Mouse (Mus musculus): ENCODE measurements at regions not wholly inside any gene's neighbourhood (a gene's known extent, or its start where the extent isn't known, plus 50 kb on each side); places are given as distances from the start of the nearest gene placed in this dataset.

GRCm38 (mm10) chr14:80471470-80471869, 487.6 kb downstream of the Olfm4 start:
- Histone ChIP-seq H3K4me3 (ENCODE audit: control insufficient read depth, low read depth, low read length) (no peak overlapping the region), H3K36me3 (ENCODE audit: control insufficient read depth, insufficient read depth, low read length) (no peaks in the 10 kb centered on the region), H3K27me3 (ENCODE audit: control insufficient read depth, insufficient read depth, low read length) (no peaks in the 10 kb centered on the region), H3K4me1 (ENCODE audit: control insufficient read depth, insufficient read depth, low read length) (no peaks in the 10 kb centered on the region), H3K27ac (ENCODE audit: control insufficient read depth, insufficient read depth, low read depth, low read length) (no peak overlapping the region)
- TF ChIP-seq POLR2A (IDR thresholded peaks at IDR 0.05; ENCODE audit: control insufficient read depth, low read depth, low read length), result no peak
- no peak for TF ChIP-seq CTCF (IDR thresholded peaks at IDR 0.05; ENCODE audit: control insufficient read depth, insufficient read depth, insufficient replicate concordance, low read depth, low read length)

GRCm38 (mm10) chr14:80479918-80480317, 496.0 kb downstream of the Olfm4 start:
- Histone ChIP-seq H3K4me1 (ENCODE audit: control insufficient read depth, insufficient read depth, low read length) (no peaks in the 10 kb centered on the region), H3K27ac (ENCODE audit: control insufficient read depth, insufficient read depth, low read depth, low read length) (no peak overlapping the region), H3K27me3 (ENCODE audit: control insufficient read depth, insufficient read depth, low read length) (no peaks in the 10 kb centered on the region), H3K4me3 (ENCODE audit: control insufficient read depth, low read depth, low read length) (no peak overlapping the region), H3K36me3 (ENCODE audit: control insufficient read depth, insufficient read depth, low read length) (no peaks in the 10 kb centered on the region)
- TF ChIP-seq CTCF (IDR thresholded peaks at IDR 0.05; ENCODE audit: control insufficient read depth, insufficient read depth, insufficient replicate concordance, low read depth, low read length) (no peak), POLR2A (IDR thresholded peaks at IDR 0.05; ENCODE audit: control insufficient read depth, low read depth, low read length) (no peak)

DNA sequence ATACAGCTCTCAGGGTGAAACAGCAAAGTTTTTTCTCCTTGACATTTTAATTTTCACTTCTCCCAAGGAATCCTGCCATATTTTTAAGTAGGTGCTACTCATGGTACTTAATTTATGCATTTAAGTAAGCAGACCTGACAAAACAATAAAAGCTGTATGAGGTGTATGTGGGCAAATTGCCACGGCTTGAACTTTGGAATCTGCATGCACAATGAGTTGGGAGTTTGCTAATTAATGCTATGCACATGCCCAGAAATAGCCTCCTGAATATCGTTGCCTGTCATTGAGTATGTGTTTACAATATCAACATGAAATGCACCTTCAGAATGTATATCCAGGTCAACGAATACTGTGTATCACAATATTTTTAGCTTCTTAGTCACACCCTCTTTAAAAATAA, 498.9 kb downstream of the Olfm4 start:
- Histone ChIP-seq H3K4me1 (ENCODE audit: control insufficient read depth, insufficient read depth, low read length) (no peaks in the 10 kb centered on the region), H3K27ac (ENCODE audit: control insufficient read depth, insufficient read depth, low read depth, low read length) (no peak overlapping the region), H3K27me3 (ENCODE audit: control insufficient read depth, insufficient read depth, low read length) (no peaks in the 10 kb centered on the region), H3K36me3 (ENCODE audit: control insufficient read depth, insufficient read depth, low read length) (no peaks in the 10 kb centered on the region), H3K4me3 (ENCODE audit: control insufficient read depth, low read depth, low read length) (no peak overlapping the region)
- no peak for TF ChIP-seq CTCF (IDR thresholded peaks at IDR 0.05; ENCODE audit: control insufficient read depth, insufficient read depth, insufficient replicate concordance, low read depth, low read length)
- TF ChIP-seq POLR2A (IDR thresholded peaks at IDR 0.05; ENCODE audit: control insufficient read depth, low read depth, low read length), result no peak

DNA sequence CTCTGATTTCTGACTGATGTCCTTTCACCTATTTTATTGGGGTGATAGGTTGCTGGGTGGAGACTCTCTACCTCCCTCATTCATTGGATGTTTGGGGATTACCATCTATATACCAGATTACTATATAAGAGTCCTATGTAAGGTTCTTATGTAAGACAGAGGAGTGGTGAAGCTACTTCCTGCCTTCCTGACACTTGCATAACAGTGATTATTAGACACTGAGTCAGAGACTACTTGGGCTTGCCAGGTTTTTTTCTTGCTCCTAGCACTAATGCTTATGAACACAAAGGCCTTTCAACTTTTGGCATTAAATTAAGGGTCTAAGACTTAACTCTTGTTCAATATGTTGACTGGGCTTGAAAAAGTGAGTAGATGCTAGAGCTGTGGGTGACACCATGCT, 500.4 kb downstream of the Olfm4 start:
- TF ChIP-seq CTCF (IDR thresholded peaks at IDR 0.05; ENCODE audit: control insufficient read depth, insufficient read depth, insufficient replicate concordance, low read depth, low read length), result no peak
- TF ChIP-seq POLR2A (IDR thresholded peaks at IDR 0.05; ENCODE audit: control insufficient read depth, low read depth, low read length), result no peak
- H3K27me3 ChIP-seq (ENCODE audit: control insufficient read depth, insufficient read depth, low read length), result no peaks in the 10 kb centered on the region
- no peak overlapping the region for H3K27ac ChIP-seq (ENCODE audit: control insufficient read depth, insufficient read depth, low read depth, low read length)
- H3K4me3 ChIP-seq (ENCODE audit: control insufficient read depth, low read depth, low read length), result no peak overlapping the region
- no peaks in the 10 kb centered on the region for H3K36me3 ChIP-seq (ENCODE audit: control insufficient read depth, insufficient read depth, low read length)
- no peaks in the 10 kb centered on the region for H3K4me1 ChIP-seq (ENCODE audit: control insufficient read depth, insufficient read depth, low read length)

GRCm38 (mm10) chr14:80485149-80485548, 501.3 kb downstream of the Olfm4 start:
- no peak for TF ChIP-seq CTCF (IDR thresholded peaks at IDR 0.05; ENCODE audit: control insufficient read depth, insufficient read depth, insufficient replicate concordance, low read depth, low read length)
- TF ChIP-seq POLR2A (IDR thresholded peaks at IDR 0.05; ENCODE audit: control insufficient read depth, low read depth, low read length), result no peak
- Histone ChIP-seq H3K27ac (ENCODE audit: control insufficient read depth, insufficient read depth, low read depth, low read length) (no peak overlapping the region), H3K27me3 (ENCODE audit: control insufficient read depth, insufficient read depth, low read length) (no peaks in the 10 kb centered on the region), H3K4me1 (ENCODE audit: control insufficient read depth, insufficient read depth, low read length) (no peaks in the 10 kb centered on the region), H3K4me3 (ENCODE audit: control insufficient read depth, low read depth, low read length) (no peak overlapping the region), H3K36me3 (ENCODE audit: control insufficient read depth, insufficient read depth, low read length) (no peaks in the 10 kb centered on the region)

GRCm38 (mm10) chr14:80486605-80487004, 502.7 kb downstream of the Olfm4 start:
- no peak for TF ChIP-seq POLR2A (IDR thresholded peaks at IDR 0.05; ENCODE audit: control insufficient read depth, low read depth, low read length)
- no peak for TF ChIP-seq CTCF (IDR thresholded peaks at IDR 0.05; ENCODE audit: control insufficient read depth, insufficient read depth, insufficient replicate concordance, low read depth, low read length)
- Histone ChIP-seq H3K27me3 (ENCODE audit: control insufficient read depth, insufficient read depth, low read length) (no peaks in the 10 kb centered on the region), H3K27ac (ENCODE audit: control insufficient read depth, insufficient read depth, low read depth, low read length) (no peak overlapping the region), H3K4me3 (ENCODE audit: control insufficient read depth, low read depth, low read length) (no peak overlapping the region), H3K36me3 (ENCODE audit: control insufficient read depth, insufficient read depth, low read length) (no peaks in the 10 kb centered on the region), H3K4me1 (ENCODE audit: control insufficient read depth, insufficient read depth, low read length) (no peaks in the 10 kb centered on the region)

GRCm38 (mm10) chr14:80492043-80492900, 508.4 kb downstream of the Olfm4 start:
- Histone ChIP-seq H3K36me3 (ENCODE audit: control insufficient read depth, insufficient read depth, low read length) (no peaks in the 10 kb centered on the region), H3K27me3 (ENCODE audit: control insufficient read depth, insufficient read depth, low read length) (no peaks in the 10 kb centered on the region), H3K27ac (ENCODE audit: control insufficient read depth, insufficient read depth, low read depth, low read length) (no peak overlapping the region), H3K4me3 (ENCODE audit: control insufficient read depth, low read depth, low read length) (no peak overlapping the region), H3K4me1 (ENCODE audit: control insufficient read depth, insufficient read depth, low read length) (no peaks in the 10 kb centered on the region)
- TF ChIP-seq CTCF (IDR thresholded peaks at IDR 0.05; ENCODE audit: control insufficient read depth, insufficient read depth, insufficient replicate concordance, low read depth, low read length) (no peak), POLR2A (IDR thresholded peaks at IDR 0.05; ENCODE audit: control insufficient read depth, low read depth, low read length) (no peak)
